Mouse (Mus musculus) embryonic facial prominence, embryonic 15.5 days (tissue): ENCODE data around the gene Fbxo22. TPM values are rescaled to one million over a fixed set of nuclear protein-coding genes. Genes with fewer than 3 reads are reported as not detected.

ENCODE experiments used
- ATAC-seq: fragments of 200-750 bp; cut with Nextera tagmentation; 2 replicates; pipeline ENCODE4 v1.8.0; 2017; ENCODE audit warnings: low read depth, moderate TSS enrichment; ENCODE audit not compliant: insufficient number of reproducible peaks, low FRiP score, low TSS enrichment
- H3K27ac ChIP-seq: fragments of 300-500 bp; sonication (generic); replicated peaks from 2 replicates; pipeline ENCODE4 v1.5.1; 2015; ENCODE audit warnings: mild to moderate bottlenecking, inconsistent platforms
- H3K27me3 ChIP-seq: fragments of 300-500 bp; sonication (generic); 2 replicates; pipeline ENCODE4 v1.6.1; 2015; ENCODE audit warnings: inconsistent platforms
- H3K36me3 ChIP-seq: fragments of 300-500 bp; sonication (generic); 2 replicates; pipeline ENCODE4 v1.6.1; 2015; ENCODE audit warnings: mild to moderate bottlenecking, inconsistent platforms
- H3K4me1 ChIP-seq: fragments of 300-500 bp; sonication (generic); 2 replicates; pipeline ENCODE4 v1.6.1; 2015; ENCODE audit warnings: inconsistent platforms
- H3K4me2 ChIP-seq: fragments of 300-500 bp; sonication (generic); replicated peaks from 2 replicates; pipeline ENCODE4 v1.6.1; 2015; ENCODE audit warnings: mild to moderate bottlenecking, inconsistent platforms
- H3K4me3 ChIP-seq: fragments of 300-500 bp; sonication (generic); replicated peaks from 2 replicates; pipeline ENCODE4 v1.5.1; 2015; ENCODE audit warnings: mild to moderate bottlenecking, inconsistent platforms
- H3K9ac ChIP-seq: fragments of 300-500 bp; sonication (generic); 2 replicates; pipeline ENCODE4 v1.6.1; 2015; ENCODE audit warnings: inconsistent platforms
- H3K9me3 ChIP-seq: fragments of 300-500 bp; sonication (generic); replicated peaks from 2 replicates; pipeline ENCODE4 v1.6.1; 2016; ENCODE audit warnings: inconsistent platforms
- WGBS: fragments of 180-500 bp; shearing (Covaris S2); methylation state at CpG from one replicate; pipeline ENCODE4 v1.1.7; 2015; 5-methylcytosine and 5-hydroxymethylcytosine counted together
- polyA plus RNA-seq: library from polyadenylated mRNA; unstranded; fragments of >200 nt; fragmentation: Nextera tagmentation; extraction: Ambion mirVana; gene quantifications from 2 replicates; pipeline ENCODE4 v1.2.1, GENCODE M21; 2015

Fbxo22 gene
- 51.4 and 52.9 TPM in 2 replicates for polyA plus RNA-seq

- Histone ChIP-seq H3K4me2 (peak within 1 kb of the TSS; percentile 77), H3K4me1 (peaks cover 13% of the 10 kb centered on the region), H3K27ac (peak within 1 kb of the TSS; percentile 87), H3K4me3 (peak within 1 kb of the TSS; percentile 89), H3K36me3 (peaks cover 16% of the 10 kb centered on the region), H3K27me3 (no peaks in the 10 kb centered on the region), H3K9ac (peak within 1 kb of the TSS; percentile 85), H3K9me3 (no peaks in the 10 kb centered on the region)
- under 1% methylated on average over 65 of the region's 65 CpGs for WGBS
- peak; percentile 96 for ATAC-seq
Observed at GRCm38 (mm10) chr9:55208790-55209481, at the start of gene Fbxo22. TSS of gene Fbxo22 (plus strand) at chr9:55208925.

DNA sequence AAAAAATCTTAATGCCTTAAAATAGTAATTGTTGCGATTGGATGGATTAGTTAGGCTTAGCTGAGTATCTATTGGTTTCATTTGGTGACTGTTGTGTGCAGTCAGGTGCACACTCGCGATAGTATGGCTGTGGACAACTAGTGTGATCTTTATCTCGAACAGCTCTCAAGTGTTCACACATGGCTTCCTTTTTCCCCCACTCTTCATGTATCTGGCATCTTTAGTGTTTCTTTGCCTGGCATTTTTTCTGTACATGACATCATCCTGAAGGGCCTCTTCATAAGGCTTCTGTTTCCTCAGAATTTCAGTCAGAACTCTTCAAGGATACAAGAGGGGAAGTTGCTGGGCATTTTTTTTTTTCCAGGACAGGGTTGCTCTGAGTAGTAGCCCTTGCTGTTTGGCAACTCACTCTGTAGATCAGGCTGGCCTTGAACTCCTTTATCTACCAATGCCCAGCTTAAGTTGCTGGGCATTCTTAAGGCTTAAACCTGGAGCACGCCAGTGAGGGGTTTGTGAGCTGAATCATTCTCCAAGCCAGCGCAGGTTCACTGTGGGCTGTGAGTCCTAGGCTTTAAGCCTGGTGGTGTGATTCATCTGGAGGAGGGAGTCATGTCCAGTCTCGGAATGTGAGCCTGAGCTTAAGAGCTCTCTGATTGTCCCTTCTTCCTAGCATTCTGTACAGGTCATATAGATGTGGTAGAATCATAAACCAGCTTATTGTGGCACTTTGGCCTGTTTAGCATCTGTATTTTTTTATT is 37.9 kb upstream of the Fbxo22 start:
- Histone ChIP-seq H3K4me3 (no peak overlapping the region), H3K4me2 (no peak overlapping the region), H3K9me3 (no peaks in the 10 kb centered on the region), H3K4me1 (no peaks in the 10 kb centered on the region), H3K27ac (no peak overlapping the region), H3K36me3 (peaks cover 3% of the 10 kb centered on the region; the same call in 1 of the 2 replicates), H3K9ac (no peak overlapping the region), H3K27me3 (no peaks in the 10 kb centered on the region)
- 80% methylated on average over 7 of the region's 7 CpGs for WGBS
- ATAC-seq, result no peak

DNA sequence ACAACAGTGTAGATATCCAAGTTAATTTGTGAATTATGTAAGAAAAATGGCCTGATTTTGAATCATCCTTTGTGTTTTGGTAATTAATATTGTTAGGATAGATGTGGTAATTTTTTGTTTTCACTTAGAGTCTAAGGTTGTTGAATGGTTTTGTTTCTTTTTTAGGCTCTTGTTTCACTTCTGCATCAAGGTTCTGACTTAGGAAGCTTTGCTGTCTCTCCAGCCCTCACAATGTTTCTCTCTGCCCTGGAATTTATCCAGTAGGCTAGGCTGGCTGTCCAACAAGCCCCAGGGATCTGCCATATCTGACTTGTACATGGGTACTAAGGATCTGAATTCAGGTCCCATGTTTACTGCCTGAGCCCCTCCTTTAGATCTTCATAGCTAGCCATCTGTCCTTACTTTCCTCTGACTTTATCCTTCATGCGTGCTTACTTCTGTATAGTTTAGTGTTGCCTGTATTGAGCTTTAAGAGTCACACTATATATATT is 36.5 kb upstream of the Fbxo22 start:
- Histone ChIP-seq H3K4me2 (no peak overlapping the region), H3K36me3 (peaks cover 3% of the 10 kb centered on the region; the same call in 1 of the 2 replicates), H3K4me1 (no peaks in the 10 kb centered on the region), H3K9me3 (no peaks in the 10 kb centered on the region), H3K9ac (no peak overlapping the region), H3K27me3 (no peaks in the 10 kb centered on the region), H3K27ac (no peak overlapping the region), H3K4me3 (no peak overlapping the region)
- WGBS, result 88% methylated on average over 1 of the region's 1 CpGs
- ATAC-seq, result no peak

DNA sequence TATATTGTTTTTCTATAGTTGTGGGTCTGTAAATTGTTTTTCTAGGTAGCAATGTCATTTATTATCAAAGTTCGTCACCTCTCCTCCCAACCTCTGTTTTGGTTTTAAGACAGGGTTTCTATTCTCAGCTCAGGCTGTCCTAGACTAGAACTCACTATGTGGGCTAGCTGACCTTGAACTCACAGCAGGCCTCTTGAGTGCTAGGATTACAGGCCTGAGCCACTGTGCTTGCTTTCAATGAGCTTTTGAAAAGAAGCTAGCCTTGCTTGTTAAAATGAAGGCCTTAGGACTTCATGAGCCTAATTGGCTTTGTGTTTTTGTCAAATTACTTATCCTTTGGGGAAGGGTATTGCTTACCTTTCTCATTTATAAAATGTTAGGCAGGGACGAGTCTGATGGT is 34.5 kb upstream of the Fbxo22 start:
- H3K36me3 ChIP-seq, result no peaks in the 10 kb centered on the region
- no peak overlapping the region for H3K27ac ChIP-seq
- H3K4me2 ChIP-seq, result no peak overlapping the region
- no peaks in the 10 kb centered on the region for H3K27me3 ChIP-seq
- ATAC-seq, result no peak
- no peaks in the 10 kb centered on the region for H3K4me1 ChIP-seq
- H3K9me3 ChIP-seq, result no peaks in the 10 kb centered on the region
- 84% methylated on average over 2 of the region's 2 CpGs for WGBS
- H3K4me3 ChIP-seq, result no peak overlapping the region
- no peak overlapping the region for H3K9ac ChIP-seq

- H3K36me3 ChIP-seq, result peaks cover 17% of the 10 kb centered on the region; the same call in 1 of the 2 replicates
- ATAC-seq, result no peak
- no peak overlapping the region for H3K4me2 ChIP-seq
- H3K4me1 ChIP-seq, result no peaks in the 10 kb centered on the region
- no peaks in the 10 kb centered on the region for H3K27me3 ChIP-seq
- no peak overlapping the region for H3K9ac ChIP-seq
- H3K4me3 ChIP-seq, result no peak overlapping the region
- WGBS, result 95% methylated on average over 3 of the region's 3 CpGs
- no peak overlapping the region for H3K27ac ChIP-seq
- H3K9me3 ChIP-seq, result no peaks in the 10 kb centered on the region
Observed at GRCm38 (mm10) chr9:55195876-55196275, 12.8 kb upstream of the Fbxo22 start.

DNA sequence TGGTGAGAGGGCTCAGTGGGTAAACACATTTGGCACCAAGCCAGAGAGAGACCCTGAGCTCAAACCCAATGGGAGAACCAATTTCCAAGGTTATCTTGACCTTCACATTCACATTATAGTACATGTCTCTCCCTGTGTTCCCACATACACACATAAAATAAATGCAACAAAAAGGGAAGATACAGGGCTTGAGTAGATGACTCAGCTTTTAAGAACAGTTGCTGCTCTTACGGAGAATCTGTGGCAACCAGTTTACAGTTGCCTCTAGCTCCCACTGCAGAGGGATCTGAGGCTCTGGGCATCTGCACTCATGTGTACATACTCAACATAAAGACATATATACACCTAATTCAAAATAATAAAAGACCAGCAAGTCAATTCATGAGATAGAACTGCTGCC is 10.5 kb upstream of the Fbxo22 start:
- H3K4me1 ChIP-seq, result no peaks in the 10 kb centered on the region
- H3K9ac ChIP-seq, result no peak overlapping the region
- H3K9me3 ChIP-seq, result no peaks in the 10 kb centered on the region
- no peak overlapping the region for H3K4me3 ChIP-seq
- H3K27ac ChIP-seq, result no peak overlapping the region
- H3K4me2 ChIP-seq, result no peak overlapping the region
- 93% methylated on average over 1 of the region's 1 CpGs for WGBS
- peaks cover 16% of the 10 kb centered on the region; the same call in 1 of the 2 replicates for H3K36me3 ChIP-seq
- no peaks in the 10 kb centered on the region for H3K27me3 ChIP-seq
- no peak for ATAC-seq

DNA sequence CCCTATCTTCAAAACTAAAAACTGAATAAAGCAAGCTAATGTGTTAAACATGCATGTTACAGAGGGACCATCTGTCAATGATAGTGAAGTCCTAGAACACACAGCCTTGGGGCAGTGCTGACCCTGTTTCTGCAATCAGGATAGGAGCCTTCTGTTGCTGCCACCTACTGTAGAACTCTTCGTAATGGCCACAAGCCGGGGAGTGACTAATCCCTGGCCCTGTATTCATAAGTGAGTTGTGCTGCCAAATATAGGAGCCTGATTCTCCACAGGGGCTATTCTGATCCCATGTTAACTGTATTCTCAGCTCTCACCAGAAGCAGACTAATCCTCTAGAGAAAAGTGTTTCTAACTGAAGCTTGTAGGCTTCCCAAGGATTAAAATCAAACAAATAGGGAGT is 9.4 kb upstream of the Fbxo22 start:
- Histone ChIP-seq H3K4me2 (no peak overlapping the region), H3K36me3 (peaks cover 14% of the 10 kb centered on the region; the same call in 1 of the 2 replicates), H3K27me3 (no peaks in the 10 kb centered on the region), H3K9ac (no peak overlapping the region), H3K4me1 (no peaks in the 10 kb centered on the region), H3K27ac (no peak overlapping the region), H3K4me3 (no peak overlapping the region), H3K9me3 (no peaks in the 10 kb centered on the region)
- 73% methylated on average over 2 of the region's 2 CpGs for WGBS
- no peak for ATAC-seq

DNA sequence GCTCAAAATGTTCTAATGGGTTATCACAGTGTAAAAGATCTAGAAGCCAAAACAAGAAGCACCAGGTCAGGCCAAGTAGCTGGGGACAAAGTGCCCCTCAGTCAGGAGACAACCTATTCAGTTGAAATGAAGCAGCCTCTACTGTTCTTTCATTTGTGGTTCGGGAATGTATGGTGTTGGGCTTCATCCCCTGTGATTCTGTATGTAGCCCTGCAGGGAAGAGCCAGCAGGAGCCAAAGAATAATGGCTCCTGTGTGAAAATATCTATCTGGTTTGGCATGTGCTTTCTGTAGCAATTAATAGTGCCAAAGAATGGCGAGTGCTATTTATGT is 301 bp upstream of the Fbxo22 start:
- H3K27ac ChIP-seq, result peak overlapping the region; percentile 87
- H3K4me1 ChIP-seq, result peaks cover 13% of the 10 kb centered on the region
- H3K4me3 ChIP-seq, result peak overlapping the region; percentile 89
- no peaks in the 10 kb centered on the region for H3K27me3 ChIP-seq
- WGBS, result 0% methylated on average over 2 of the region's 2 CpGs
- H3K4me2 ChIP-seq, result peak overlapping the region; percentile 77
- no peaks in the 10 kb centered on the region for H3K9me3 ChIP-seq
- peaks cover 14% of the 10 kb centered on the region; the same call in 1 of the 2 replicates for H3K36me3 ChIP-seq
- ATAC-seq, result no peak; the same call in 1 of the 2 replicates
- peak overlapping the region; percentile 85; the same call in 1 of the 2 replicates for H3K9ac ChIP-seq

DNA sequence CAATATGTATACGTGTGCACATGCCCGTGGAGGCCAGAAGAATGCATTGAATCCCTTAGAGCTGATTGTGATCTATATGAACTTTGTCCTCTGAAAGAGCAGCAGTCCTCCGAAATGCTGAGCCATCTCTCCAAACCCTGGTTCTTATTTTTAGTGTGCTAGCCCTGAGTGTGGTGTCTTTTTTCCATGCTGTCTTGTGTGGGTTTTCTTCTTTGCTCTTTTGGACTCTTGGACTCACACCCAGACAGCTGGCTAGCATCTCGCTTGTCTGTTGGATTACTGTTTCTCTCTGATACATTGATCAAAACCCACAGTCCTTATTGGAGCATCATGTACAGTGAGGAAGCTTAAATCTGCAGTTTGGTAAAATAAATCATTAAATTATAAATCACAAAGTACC is 2.9 kb downstream of the Fbxo22 start:
- H3K4me3 ChIP-seq, result no peak overlapping the region
- H3K4me2 ChIP-seq, result no peak overlapping the region
- no peak for ATAC-seq
- 72% methylated on average over 4 of the region's 4 CpGs for WGBS
- H3K27me3 ChIP-seq, result no peaks in the 10 kb centered on the region
- peaks cover 13% of the 10 kb centered on the region for H3K4me1 ChIP-seq
- no peak overlapping the region for H3K9ac ChIP-seq
- H3K36me3 ChIP-seq, result peaks cover 35% of the 10 kb centered on the region
- H3K9me3 ChIP-seq, result no peaks in the 10 kb centered on the region
- H3K27ac ChIP-seq, result no peak overlapping the region

DNA sequence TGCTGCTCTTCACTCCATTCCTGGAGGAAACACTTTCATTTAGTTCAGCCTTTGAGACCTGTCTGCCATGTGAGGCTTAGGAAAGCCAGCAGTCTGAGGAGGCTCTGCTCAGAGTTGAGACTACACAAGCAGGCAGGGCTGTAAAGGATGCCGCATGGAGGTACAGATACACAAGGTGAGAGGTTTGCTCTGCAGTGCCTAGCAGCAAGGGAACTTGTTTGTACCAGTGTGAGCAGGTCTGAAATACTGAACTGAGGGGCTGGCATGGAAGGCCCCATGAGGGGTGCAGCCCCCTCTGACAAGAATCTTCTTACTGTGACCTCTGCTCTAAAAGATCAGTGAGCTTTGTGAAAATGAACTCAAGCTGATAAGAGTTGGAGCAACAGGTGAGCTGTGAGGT is 4.7 kb downstream of the Fbxo22 start:
- Histone ChIP-seq H3K27ac (no peak overlapping the region), H3K36me3 (peaks cover 52% of the 10 kb centered on the region), H3K27me3 (no peaks in the 10 kb centered on the region), H3K9ac (no peak overlapping the region), H3K4me3 (no peak overlapping the region), H3K4me1 (peaks cover 7% of the 10 kb centered on the region), H3K4me2 (no peak overlapping the region), H3K9me3 (no peaks in the 10 kb centered on the region)
- WGBS, result 95% methylated on average over 1 of the region's 1 CpGs
- no peak for ATAC-seq

DNA sequence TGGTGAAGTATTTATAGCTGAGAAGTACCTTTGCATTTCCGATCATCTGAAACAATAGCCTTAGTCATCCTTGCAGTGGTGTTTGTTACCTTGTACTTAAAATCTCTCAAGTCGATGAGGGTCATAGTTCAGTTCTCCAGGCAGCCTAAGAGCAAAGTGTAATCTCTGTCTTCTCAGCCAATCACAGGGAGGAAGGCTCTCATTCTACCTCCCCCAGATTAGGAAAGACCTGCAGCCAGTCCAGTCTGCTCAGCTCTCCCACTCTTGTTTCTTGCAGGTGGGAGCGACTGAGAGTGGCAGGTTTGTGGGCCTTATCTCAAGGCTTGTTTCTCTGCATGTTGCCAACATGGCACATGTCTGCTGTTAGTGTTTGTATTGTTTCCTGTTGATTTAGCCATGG is 6.3 kb downstream of the Fbxo22 start:
- no peaks in the 10 kb centered on the region for H3K9me3 ChIP-seq
- no peak overlapping the region for H3K4me3 ChIP-seq
- H3K36me3 ChIP-seq, result peaks cover 67% of the 10 kb centered on the region
- 87% methylated on average over 3 of the region's 3 CpGs for WGBS
- ATAC-seq, result no peak
- H3K27ac ChIP-seq, result no peak overlapping the region
- H3K9ac ChIP-seq, result no peak overlapping the region
- H3K4me2 ChIP-seq, result no peak overlapping the region
- no peaks in the 10 kb centered on the region for H3K27me3 ChIP-seq
- peaks cover under 1% of the 10 kb centered on the region; the same call in 1 of the 2 replicates for H3K4me1 ChIP-seq
